Mouse (Mus musculus) liver, adult 2 months (tissue): ENCODE data around the gene Pspn. TPM values are rescaled to one million over a fixed set of nuclear protein-coding genes. Genes with fewer than 3 reads are reported as not detected.

ENCODE experiments used
- DNase-seq: peaks from one replicate; pipeline ENCODE4 v3.0.0-alpha.2; 2011; ENCODE audit warnings: low read depth, low spot score; ENCODE audit errors: extremely low read depth
- H3K27ac ChIP-seq: fragments of 200-500 bp; replicated peaks from 2 replicates; pipeline ENCODE4 v1.5.1; 2012; ENCODE audit warnings: low read depth, mild to moderate bottlenecking, control low read depth, inconsistent platforms, low read length; ENCODE audit not compliant: insufficient read depth
- H3K27me3 ChIP-seq: fragments of 200-500 bp; 2 replicates; pipeline ENCODE4 v1.6.1; 2012; ENCODE audit warnings: mild to moderate bottlenecking, moderate library complexity, low read length, inconsistent platforms; ENCODE audit not compliant: control insufficient read depth, insufficient read depth
- H3K36me3 ChIP-seq: fragments of 200-500 bp; 2 replicates; pipeline ENCODE4 v1.6.1; 2012; ENCODE audit warnings: low read length, inconsistent platforms; ENCODE audit not compliant: control insufficient read depth, insufficient read depth
- H3K4me1 ChIP-seq: fragments of 200-500 bp; 2 replicates; pipeline ENCODE4 v1.6.1; 2011; ENCODE audit warnings: low read length; ENCODE audit not compliant: control insufficient read depth, insufficient read depth
- H3K4me3 ChIP-seq: fragments of 200-500 bp; 2 replicates; pipeline ENCODE4 v1.5.1; 2011; ENCODE audit warnings: low read depth, mild to moderate bottlenecking, control low read depth, low read length, moderate library complexity; ENCODE audit not compliant: insufficient read depth
- H3K79me2 ChIP-seq: fragments of 200-500 bp; 2 replicates; pipeline ENCODE4 v1.6.1; 2012; ENCODE audit warnings: inconsistent platforms, mild to moderate bottlenecking, low read length, moderate library complexity; ENCODE audit not compliant: control insufficient read depth, insufficient read depth
- H3K9ac ChIP-seq: fragments of 200-500 bp; 2 replicates; pipeline ENCODE4 v1.6.1; 2012; ENCODE audit warnings: low read depth, mild to moderate bottlenecking, control low read depth, inconsistent platforms, low read length
- CTCF ChIP-seq: fragments of 200-500 bp; IDR thresholded peaks from 2 replicates; pipeline ENCODE4 v1.5.1; 2011; ENCODE audit warnings: low read depth, low read length, control low read depth
- POLR2A ChIP-seq: fragments of 200-500 bp; IDR thresholded peaks from 2 replicates; pipeline ENCODE4 v1.6.1; 2011; ENCODE audit warnings: low read length, control low read depth; ENCODE audit not compliant: insufficient read depth; ENCODE audit errors: extremely low read depth
- WGBS: fragments of 180-500 bp; shearing (Covaris S2); methylation state at CpG from one replicate; pipeline ENCODE4 v1.1.7; 2018; 5-methylcytosine and 5-hydroxymethylcytosine counted together
- polyA plus RNA-seq: library from polyadenylated mRNA; depleted of rRNA; stranded (reverse); fragments of >200 nt; gene quantifications from 2 replicates; pipeline ENCODE4 v1.2.3, GENCODE M21; 2012
- total RNA-seq: library from RNA; depleted of rRNA; stranded (reverse); fragments of >200 nt; gene quantifications from 2 replicates; pipeline ENCODE4 v1.2.3, GENCODE M21; 2014

Pspn gene
- total and polyA plus RNA-seq, 2 experiments, result not detected

DNA sequence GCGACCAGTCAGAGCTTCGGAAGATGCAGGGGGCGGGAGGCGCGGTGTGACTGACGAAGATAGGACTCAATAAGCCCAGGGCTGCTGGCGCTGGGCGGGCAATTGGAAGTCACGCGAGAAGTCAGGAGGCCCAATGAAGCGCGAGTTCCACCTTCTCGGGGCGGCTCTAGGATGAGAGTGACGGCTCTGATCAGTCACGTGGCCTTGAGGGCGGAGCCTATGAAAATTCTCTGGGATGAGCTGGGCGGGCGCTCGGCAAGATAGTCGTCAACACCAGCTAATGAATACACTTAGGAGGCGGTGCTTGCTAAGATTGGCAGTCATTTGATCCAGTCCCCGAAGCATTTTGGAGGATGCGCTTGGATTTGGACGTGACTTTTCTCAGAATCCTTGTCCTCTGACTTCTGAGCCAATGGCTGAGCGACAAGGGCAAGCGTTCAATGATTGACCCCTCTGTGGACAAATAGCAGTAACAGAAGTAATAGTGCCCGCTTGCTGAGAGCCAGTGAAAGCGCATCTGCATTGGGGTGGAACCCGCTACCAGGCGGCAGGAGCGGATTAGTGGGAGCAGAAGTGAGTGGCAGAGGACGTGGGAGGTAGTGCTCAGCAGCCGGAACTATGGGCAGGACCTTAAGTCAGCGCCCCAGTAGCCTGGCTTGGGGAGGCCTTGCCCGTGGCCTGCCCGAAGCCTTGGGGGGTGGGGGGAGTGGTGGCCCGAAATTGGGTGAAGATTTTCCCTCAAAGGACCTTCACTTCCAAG is 32.0 kb upstream of the Pspn start:
- peaks cover 8% of the 10 kb centered on the region; the same call in 1 of the 2 replicates for H3K4me1 ChIP-seq
- H3K36me3 ChIP-seq, result peaks cover 2% of the 10 kb centered on the region
- peak overlapping the region; percentile 69 for H3K9ac ChIP-seq
- H3K79me2 ChIP-seq, result peaks cover 8% of the 10 kb centered on the region
- WGBS, result under 1% methylated on average over 38 of the region's 38 CpGs
- peak; percentile 100 for DNase-seq
- H3K27me3 ChIP-seq, result no peaks in the 10 kb centered on the region
- TF ChIP-seq POLR2A (peak; percentile 93), CTCF (0 out of 2 replicates have a peak, but pooled peaks have one; percentile 4)
- peak overlapping the region; percentile 79 for H3K27ac ChIP-seq
- peak overlapping the region; percentile 58 for H3K4me3 ChIP-seq

DNA sequence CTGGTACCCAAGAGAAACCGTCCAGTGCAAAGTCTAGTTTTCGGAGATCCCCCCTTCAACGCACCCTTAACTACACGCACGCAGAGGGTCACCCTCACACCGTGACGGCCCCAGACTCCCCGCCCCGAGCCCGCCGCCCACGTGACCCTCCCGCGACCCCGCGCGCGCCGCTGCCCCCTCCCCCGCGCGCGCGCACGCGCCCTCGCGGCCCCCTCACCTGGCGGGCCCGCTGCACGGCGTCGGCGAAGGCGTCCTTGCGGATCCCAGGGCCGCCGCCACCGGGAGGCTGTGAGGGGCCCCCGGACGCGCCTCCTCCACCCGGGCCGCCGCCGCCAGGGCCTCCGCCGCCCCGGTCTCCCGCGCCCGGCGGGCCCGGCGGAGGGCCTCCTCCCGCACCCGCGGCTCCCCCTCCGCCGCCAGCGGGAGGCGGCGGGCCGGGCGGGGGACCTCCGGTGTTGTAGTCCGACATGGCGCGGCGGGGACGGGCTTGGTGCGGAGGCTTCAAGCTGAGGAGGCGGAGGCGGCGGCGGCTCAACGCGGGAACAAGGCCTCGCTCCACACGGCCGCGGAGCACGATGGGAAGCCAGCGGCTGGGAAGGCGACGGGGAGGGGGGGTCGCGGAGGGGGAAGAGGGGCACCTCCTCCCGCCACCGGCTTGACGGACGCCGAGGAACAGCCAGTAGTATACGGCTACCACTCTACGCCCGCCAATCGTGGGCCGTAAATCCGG is 31.3 kb upstream of the Pspn start, which contains the start of gene Khsrp:
Gene Khsrp (minus strand): TSS at position 592 of the 730 bp plus-strand sequence.
- Histone ChIP-seq H3K79me2 (peaks cover 8% of the 10 kb centered on the region), H3K27me3 (no peaks in the 10 kb centered on the region), H3K27ac (peak within 1 kb of the TSS; percentile 79), H3K36me3 (peaks cover 8% of the 10 kb centered on the region), H3K4me3 (peak within 1 kb of the TSS; percentile 74), H3K4me1 (peaks cover 8% of the 10 kb centered on the region; the same call in 1 of the 2 replicates), H3K9ac (peak within 1 kb of the TSS; percentile 89)
- TF ChIP-seq POLR2A (peak; percentile 66; the same call in 1 of the 2 replicates), CTCF (no peak)
- DNase-seq, result no peak
- 2% methylated on average over 92 of the region's 99 CpGs for WGBS

DNA sequence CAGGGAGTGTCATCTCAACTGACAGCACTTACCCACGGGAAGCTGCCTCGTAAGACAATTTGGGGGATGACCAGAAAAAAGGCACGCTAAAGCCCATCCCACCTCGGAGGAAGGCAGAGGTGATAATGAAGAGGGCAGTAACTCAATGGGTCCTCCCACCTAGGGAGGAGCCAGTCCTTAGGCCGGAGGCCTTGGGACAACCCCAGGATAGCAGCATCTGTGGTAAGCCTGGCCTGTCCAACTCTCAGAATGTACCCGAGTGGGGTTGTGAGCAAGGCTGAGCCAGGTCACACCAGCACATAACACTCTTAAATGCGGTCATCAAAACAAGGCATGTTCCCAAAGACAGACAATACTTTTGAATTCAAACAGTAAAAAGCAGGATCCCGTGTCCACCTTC is 29.9 kb upstream of the Pspn start:
- Histone ChIP-seq H3K4me3 (no peak overlapping the region), H3K4me1 (peaks cover 8% of the 10 kb centered on the region; the same call in 1 of the 2 replicates), H3K79me2 (peaks cover 8% of the 10 kb centered on the region), H3K27ac (no peak overlapping the region), H3K27me3 (no peaks in the 10 kb centered on the region), H3K9ac (no peak overlapping the region), H3K36me3 (peaks cover 13% of the 10 kb centered on the region)
- TF ChIP-seq POLR2A, result no peak
- no peak for TF ChIP-seq CTCF
- peak; percentile 36 for DNase-seq
- 19% methylated on average over 8 of the region's 8 CpGs for WGBS

DNA sequence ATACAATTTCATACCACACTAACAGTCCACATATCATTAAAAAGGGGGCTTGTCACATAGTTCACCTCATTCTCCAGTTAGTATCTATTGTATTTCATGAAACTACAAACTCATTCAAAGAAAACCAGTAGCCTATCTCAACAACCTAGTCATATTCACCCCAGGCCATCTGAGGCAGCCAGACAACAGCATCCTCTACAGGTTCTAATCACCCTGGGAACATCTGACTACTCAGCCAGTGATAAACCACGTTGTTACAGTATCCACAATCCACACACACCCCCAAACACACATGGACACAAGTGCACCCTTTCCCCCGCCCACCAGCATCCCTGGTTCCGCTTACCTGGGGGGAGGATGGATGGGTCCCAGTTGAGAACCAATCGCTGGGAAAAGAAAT is 27.7 kb upstream of the Pspn start:
- H3K27me3 ChIP-seq, result no peaks in the 10 kb centered on the region
- H3K36me3 ChIP-seq, result peaks cover 27% of the 10 kb centered on the region
- peaks cover 8% of the 10 kb centered on the region for H3K79me2 ChIP-seq
- no peak overlapping the region for H3K27ac ChIP-seq
- H3K9ac ChIP-seq, result no peak overlapping the region
- H3K4me3 ChIP-seq, result no peak overlapping the region
- TF ChIP-seq CTCF, result no peak
- TF ChIP-seq POLR2A, result no peak
- no peak for DNase-seq
- H3K4me1 ChIP-seq, result peaks cover 8% of the 10 kb centered on the region; the same call in 1 of the 2 replicates
- 87% methylated on average over 4 of the region's 4 CpGs for WGBS

DNA sequence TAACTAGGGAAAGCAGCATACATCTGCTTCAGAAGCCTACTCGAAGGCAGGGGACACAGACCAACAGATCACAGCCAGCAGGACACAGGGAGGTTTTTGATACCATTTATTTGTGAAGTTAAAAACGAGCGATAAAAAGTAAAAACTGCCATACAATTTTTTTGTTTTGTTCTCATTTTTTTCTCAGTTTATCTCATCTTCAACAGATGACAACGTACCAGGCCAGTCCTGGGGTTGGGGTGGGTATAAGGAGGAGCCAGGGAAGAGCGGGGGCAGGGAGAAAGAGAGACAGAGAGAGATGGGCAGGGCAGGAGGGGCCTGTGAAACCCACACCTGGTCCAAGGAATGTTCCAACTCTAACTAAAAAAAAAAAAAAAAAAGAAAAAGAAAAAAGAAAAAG is 21.1 kb upstream of the Pspn start:
- 87% methylated on average over 5 of the region's 5 CpGs for WGBS
- TF ChIP-seq POLR2A, result no peak
- TF ChIP-seq CTCF, result no peak
- DNase-seq, result no peak
- no peak overlapping the region for H3K9ac ChIP-seq
- no peak overlapping the region for H3K27ac ChIP-seq
- H3K36me3 ChIP-seq, result peaks cover 22% of the 10 kb centered on the region
- H3K4me1 ChIP-seq, result no peaks in the 10 kb centered on the region
- H3K4me3 ChIP-seq, result no peak overlapping the region
- no peaks in the 10 kb centered on the region for H3K27me3 ChIP-seq
- no peaks in the 10 kb centered on the region for H3K79me2 ChIP-seq
